Mouse (Mus musculus) hindbrain, embryonic 14.5 days (tissue): ENCODE data around the gene Mief1. TPM values are rescaled to one million over a fixed set of nuclear protein-coding genes. Genes with fewer than 3 reads are reported as not detected.
A peak's percentile ranks its signal among the peaks of the same experiment; 100 is the strongest.

Experiments used
- ATAC-seq: fragments of 200-750 bp; cut with Nextera tagmentation; 2 replicates; pipeline ENCODE4 v1.8.0; 2017; ENCODE audit warnings: moderate number of reproducible peaks, mild to moderate bottlenecking, moderate TSS enrichment, moderate library complexity; ENCODE audit not compliant: low FRiP score
- DNase-seq: peaks from one replicate; pipeline ENCODE4 v3.0.0-alpha.2; 2015; ENCODE audit warnings: low spot score
- H3K27ac ChIP-seq: fragments of 300-500 bp; sonication (generic); 2 replicates; pipeline ENCODE4 v1.5.1; 2014; ENCODE audit warnings: mild to moderate bottlenecking, moderate library complexity
- H3K27me3 ChIP-seq: fragments of 300-500 bp; sonication (generic); 2 replicates; pipeline ENCODE4 v1.6.1; 2014; ENCODE audit warnings: mild to moderate bottlenecking, low read length, mixed read lengths; ENCODE audit not compliant: control insufficient read depth, insufficient read depth
- H3K36me3 ChIP-seq: fragments of 300-500 bp; sonication (generic); replicated peaks from 2 replicates; pipeline ENCODE4 v1.6.1; 2014; ENCODE audit not compliant: control insufficient read depth, insufficient read depth
- H3K4me1 ChIP-seq: fragments of 300-500 bp; sonication (generic); replicated peaks from 2 replicates; pipeline ENCODE4 v1.6.1; 2014; ENCODE audit warnings: antibody characterized with exemption, low read length, mixed read lengths; ENCODE audit not compliant: control insufficient read depth, insufficient read depth
- H3K4me2 ChIP-seq: fragments of 300-500 bp; sonication (generic); replicated peaks from 2 replicates; pipeline ENCODE4 v1.6.1; 2014; ENCODE audit warnings: mild to moderate bottlenecking, moderate library complexity
- H3K4me3 ChIP-seq: fragments of 300-500 bp; sonication (generic); replicated peaks from 2 replicates; pipeline ENCODE4 v1.5.1; 2014; ENCODE audit warnings: mild to moderate bottlenecking, low read length
- H3K9ac ChIP-seq: fragments of 300-500 bp; sonication (generic); 2 replicates; pipeline ENCODE4 v1.6.1; 2014
- H3K9me3 ChIP-seq: fragments of 300-500 bp; sonication (generic); 2 replicates; pipeline ENCODE4 v1.6.1; 2016; ENCODE audit warnings: low read length; ENCODE audit not compliant: control insufficient read depth
- WGBS: fragments of 180-500 bp; shearing (Covaris S2); extraction: QIAGEN DNeasy Blood & Tissue Kit; methylation state at CpG from one replicate; pipeline ENCODE4 v1.1.7; 2014; 5-methylcytosine and 5-hydroxymethylcytosine counted together
- polyA plus RNA-seq: library from polyadenylated mRNA; unstranded; fragments of >200 nt; fragmentation: Nextera tagmentation; extraction: Ambion mirVana; gene quantifications from 2 replicates; pipeline ENCODE4 v1.2.1, GENCODE M21; 2014

Gene Mief1
- polyA plus RNA-seq, 1 experiment from 2014 or later = 38.6 TPM

DNA sequence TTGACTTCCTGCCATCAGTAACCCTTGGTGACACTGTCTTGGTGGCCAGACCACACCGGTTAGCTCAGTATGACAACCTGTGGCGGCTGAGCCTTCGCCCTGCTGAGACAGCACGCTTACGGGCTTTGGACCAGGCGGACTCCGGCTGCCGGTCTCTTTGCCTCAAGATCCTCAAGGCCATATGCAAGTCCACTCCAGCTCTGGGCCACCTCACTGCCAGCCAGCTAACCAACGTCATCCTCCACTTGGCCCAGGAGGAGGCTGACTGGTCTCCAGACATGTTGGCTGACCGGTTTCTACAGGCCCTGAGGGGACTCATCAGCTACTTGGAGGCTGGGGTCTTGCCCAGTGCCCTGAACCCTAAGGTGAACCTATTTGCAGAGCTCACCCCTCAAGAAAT is 15.9 kb downstream of the Mief1 start:
- Histone ChIP-seq H3K36me3 (peaks cover 80% of the 10 kb centered on the region), H3K9ac (no peak overlapping the region), H3K4me3 (no peak overlapping the region), H3K4me2 (no peak overlapping the region), H3K9me3 (no peaks in the 10 kb centered on the region), H3K27me3 (no peaks in the 10 kb centered on the region), H3K4me1 (peaks cover 10% of the 10 kb centered on the region), H3K27ac (no peak overlapping the region)
- 97% methylated on average over 10 of the region's 10 CpGs for WGBS
- DNase-seq (no peak), ATAC-seq (no peak)

DNA sequence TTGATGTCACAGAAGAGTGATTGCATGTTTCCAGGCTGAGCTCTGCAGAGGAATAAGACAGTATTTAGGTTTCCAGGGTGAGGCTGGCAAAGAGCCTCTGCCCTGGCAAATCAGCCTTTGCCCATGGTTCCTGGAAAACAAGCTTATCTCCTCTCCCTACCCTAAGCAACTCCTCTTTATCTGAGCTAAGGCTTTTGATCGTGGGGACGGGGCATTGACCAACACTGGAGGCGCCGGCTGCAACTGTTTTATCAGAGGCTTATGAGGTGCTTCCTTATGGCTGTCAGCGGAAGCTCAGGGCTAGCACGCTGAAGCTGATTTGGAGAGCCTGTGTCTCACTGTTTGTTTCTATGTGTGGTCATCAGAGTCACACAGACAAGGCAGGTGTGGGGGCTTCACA is 16.8 kb downstream of the Mief1 start:
- H3K27me3 ChIP-seq = no peaks in the 10 kb centered on the region
- DNase-seq = no peak
- peaks cover 10% of the 10 kb centered on the region for H3K4me1 ChIP-seq
- WGBS = 94% methylated on average over 6 of the region's 6 CpGs
- no peak overlapping the region for H3K4me3 ChIP-seq
- peaks cover 76% of the 10 kb centered on the region for H3K36me3 ChIP-seq
- no peak overlapping the region for H3K4me2 ChIP-seq
- no peak overlapping the region for H3K9ac ChIP-seq
- no peak overlapping the region for H3K27ac ChIP-seq
- H3K9me3 ChIP-seq = no peaks in the 10 kb centered on the region
- no peak for ATAC-seq

DNA sequence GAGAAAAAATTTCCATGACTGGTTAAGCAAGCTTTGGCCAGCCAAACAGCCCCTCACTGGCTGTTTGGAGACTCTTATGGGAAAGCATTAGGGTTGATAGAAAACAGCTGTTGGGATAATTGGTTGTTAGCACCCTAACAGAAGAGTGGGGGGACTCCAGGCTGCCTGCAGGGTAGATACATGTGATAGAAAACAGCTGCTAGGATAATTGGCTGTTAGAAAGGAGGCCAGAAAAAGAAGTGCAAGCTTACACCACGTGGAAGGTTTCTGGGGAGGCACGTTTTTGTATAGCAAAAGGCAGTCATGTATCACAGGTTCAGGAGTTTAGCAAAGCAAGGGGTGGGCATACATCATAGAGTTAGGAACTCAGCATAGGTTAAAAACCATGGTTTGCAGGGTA is 19.7 kb downstream of the Mief1 start:
- Histone ChIP-seq H3K36me3 (peaks cover 71% of the 10 kb centered on the region), H3K27ac (peak overlapping the region; percentile 99; the same call in 1 of the 2 replicates)
- DNase-seq = no peak

DNA sequence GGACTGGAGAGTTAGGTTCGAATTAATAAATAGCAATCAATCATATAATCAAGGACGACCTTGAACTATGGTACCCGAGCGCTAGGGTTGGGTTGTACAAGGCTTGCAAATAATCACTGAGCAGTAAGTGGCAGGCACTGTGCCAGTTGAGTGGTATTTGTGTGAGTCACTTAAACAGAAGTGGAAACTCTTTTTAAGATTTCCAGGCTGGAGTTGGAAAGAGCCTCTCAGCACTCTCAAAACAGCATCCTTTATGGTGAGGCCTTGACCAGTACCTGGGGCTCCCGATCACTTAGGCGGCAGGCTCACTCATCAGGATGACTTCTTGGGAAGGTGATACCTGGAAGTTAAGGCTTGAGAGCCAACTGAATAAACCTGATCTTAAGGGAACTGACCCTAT is 20.4 kb downstream of the Mief1 start:
- H3K36me3 ChIP-seq = peaks cover 68% of the 10 kb centered on the region
- WGBS = 64% methylated on average over 6 of the region's 6 CpGs
- H3K4me3 ChIP-seq = peak overlapping the region; percentile 97
- H3K4me2 ChIP-seq = peak overlapping the region; percentile 94
- H3K27me3 ChIP-seq = no peaks in the 10 kb centered on the region
- H3K9me3 ChIP-seq = no peaks in the 10 kb centered on the region
- H3K4me1 ChIP-seq = peaks cover 27% of the 10 kb centered on the region
- DNase-seq (no peak), ATAC-seq (no peak)
- peak overlapping the region; percentile 78 for H3K9ac ChIP-seq
- H3K27ac ChIP-seq = peak overlapping the region; percentile 99

More for the DNA sequence above, 19.7 kb downstream of the Mief1 start:
- Histone ChIP-seq H3K9me3 (no peaks in the 10 kb centered on the region), H3K4me1 (peaks cover 27% of the 10 kb centered on the region), H3K9ac (no peak overlapping the region), H3K27me3 (no peaks in the 10 kb centered on the region), H3K4me2 (no peak overlapping the region), H3K4me3 (no peak overlapping the region)
- WGBS = 45% methylated on average over 2 of the region's 2 CpGs
- no peak for ATAC-seq

DNA sequence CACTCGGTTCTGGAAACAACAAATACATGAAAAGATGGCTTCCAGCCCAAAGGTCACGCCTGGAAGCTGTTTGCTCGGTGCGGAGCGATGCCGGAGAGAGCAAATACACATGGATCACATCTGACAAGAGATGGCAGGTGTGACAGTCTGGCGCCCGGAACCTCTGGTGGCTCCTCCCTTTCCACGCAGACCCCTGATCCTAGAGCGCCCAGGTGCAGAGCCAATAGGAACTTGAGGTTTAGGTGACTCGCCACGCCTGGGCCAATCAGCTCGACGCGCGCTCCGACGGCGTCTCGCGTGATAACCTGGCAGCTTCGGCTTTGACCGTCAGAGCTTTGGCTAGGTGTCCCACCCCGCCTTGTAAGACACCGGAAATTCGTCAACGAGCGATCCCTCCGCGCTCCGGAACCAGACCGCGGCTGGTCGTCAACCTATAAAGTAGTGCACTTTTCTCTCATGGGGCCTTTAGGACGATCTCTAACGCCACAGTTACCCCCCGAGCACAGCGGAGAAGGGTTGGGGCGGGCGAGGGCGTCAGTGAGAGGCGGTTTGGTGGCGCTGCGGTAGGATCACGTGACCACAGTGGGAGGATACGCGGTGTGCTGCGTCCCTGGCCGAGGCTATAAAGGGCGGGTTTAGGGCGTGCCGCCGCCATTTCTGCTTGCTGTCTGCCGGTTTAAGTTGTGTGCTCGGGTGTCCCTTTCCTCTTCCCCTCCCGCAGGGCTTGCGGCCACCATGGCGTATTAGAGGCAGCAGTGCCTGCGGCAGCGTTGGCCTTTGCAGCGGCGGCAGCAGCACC is 21.2 kb downstream of the Mief1 start, which contains the start of gene Atf4:
Gene Atf4 (plus strand): TSS at position 338 of the 799 bp plus-strand sequence.
- 1% methylated on average over 56 of the region's 62 CpGs for WGBS
- Histone ChIP-seq H3K27ac (peak within 1 kb of the TSS; percentile 99), H3K27me3 (no peaks in the 10 kb centered on the region), H3K4me1 (peaks cover 27% of the 10 kb centered on the region), H3K36me3 (peaks cover 66% of the 10 kb centered on the region), H3K9me3 (no peaks in the 10 kb centered on the region), H3K9ac (peak within 1 kb of the TSS; percentile 100), H3K4me2 (peak within 1 kb of the TSS; percentile 94), H3K4me3 (peak within 1 kb of the TSS; percentile 97)
- DNase-seq = peak; percentile 99
- ATAC-seq = peak; percentile 96

DNA sequence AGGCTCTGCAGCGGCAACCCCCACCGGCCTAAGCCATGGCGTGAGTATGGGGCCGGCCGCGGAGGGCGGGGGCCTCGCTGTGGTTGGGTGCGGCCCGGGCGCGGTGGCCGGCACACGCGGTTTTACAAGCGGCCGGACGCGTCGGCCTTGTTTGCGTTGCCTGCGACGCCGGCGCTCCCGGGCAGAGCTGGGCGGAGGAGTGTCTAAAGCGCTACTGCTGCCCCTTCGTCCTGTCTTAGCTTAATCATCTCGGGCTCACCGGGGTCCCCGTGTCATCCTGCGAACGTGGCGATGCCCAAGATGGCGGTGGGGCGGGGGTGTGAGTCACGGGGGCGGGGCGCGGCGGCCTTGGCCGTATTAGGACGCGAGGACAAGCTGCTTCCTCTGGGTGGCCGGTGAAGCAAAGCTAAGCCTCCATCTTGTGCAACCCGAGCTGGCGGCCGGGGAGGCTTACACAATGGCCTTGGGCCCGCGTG is 21.9 kb downstream of the Mief1 start:
- peak; percentile 7 for ATAC-seq
- Histone ChIP-seq H3K27ac (peak overlapping the region; percentile 99), H3K4me3 (peak overlapping the region; percentile 97), H3K9me3 (no peaks in the 10 kb centered on the region), H3K36me3 (peaks cover 65% of the 10 kb centered on the region), H3K4me1 (peaks cover 27% of the 10 kb centered on the region), H3K9ac (peak overlapping the region; percentile 100), H3K27me3 (no peaks in the 10 kb centered on the region), H3K4me2 (peak overlapping the region; percentile 94)
- peak; percentile 72 for DNase-seq
- under 1% methylated on average over 50 of the region's 51 CpGs for WGBS

DNA sequence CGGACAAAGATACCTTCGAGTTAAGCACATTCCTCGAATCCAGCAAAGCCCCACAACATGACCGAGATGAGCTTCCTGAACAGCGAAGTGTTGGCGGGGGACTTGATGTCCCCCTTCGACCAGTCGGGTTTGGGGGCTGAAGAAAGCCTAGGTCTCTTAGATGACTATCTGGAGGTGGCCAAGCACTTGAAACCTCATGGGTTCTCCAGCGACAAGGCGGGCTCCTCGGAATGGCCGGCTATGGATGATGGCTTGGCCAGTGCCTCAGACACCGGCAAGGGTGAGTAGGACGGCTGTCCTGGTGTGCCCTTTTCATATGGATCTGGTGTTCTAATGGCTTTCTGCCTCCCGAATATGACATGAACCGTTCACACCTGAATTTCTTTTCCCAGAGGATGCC is 22.4 kb downstream of the Mief1 start:
- H3K4me3 ChIP-seq = peak overlapping the region; percentile 97
- ATAC-seq (no peak), DNase-seq (no peak)
- peak overlapping the region; percentile 100 for H3K9ac ChIP-seq
- peak overlapping the region; percentile 94 for H3K4me2 ChIP-seq
- peaks cover 27% of the 10 kb centered on the region for H3K4me1 ChIP-seq
- 14% methylated on average over 16 of the region's 16 CpGs for WGBS
- peaks cover 60% of the 10 kb centered on the region for H3K36me3 ChIP-seq
- peak overlapping the region; percentile 99 for H3K27ac ChIP-seq
- H3K27me3 ChIP-seq = no peaks in the 10 kb centered on the region
- H3K9me3 ChIP-seq = no peaks in the 10 kb centered on the region

DNA sequence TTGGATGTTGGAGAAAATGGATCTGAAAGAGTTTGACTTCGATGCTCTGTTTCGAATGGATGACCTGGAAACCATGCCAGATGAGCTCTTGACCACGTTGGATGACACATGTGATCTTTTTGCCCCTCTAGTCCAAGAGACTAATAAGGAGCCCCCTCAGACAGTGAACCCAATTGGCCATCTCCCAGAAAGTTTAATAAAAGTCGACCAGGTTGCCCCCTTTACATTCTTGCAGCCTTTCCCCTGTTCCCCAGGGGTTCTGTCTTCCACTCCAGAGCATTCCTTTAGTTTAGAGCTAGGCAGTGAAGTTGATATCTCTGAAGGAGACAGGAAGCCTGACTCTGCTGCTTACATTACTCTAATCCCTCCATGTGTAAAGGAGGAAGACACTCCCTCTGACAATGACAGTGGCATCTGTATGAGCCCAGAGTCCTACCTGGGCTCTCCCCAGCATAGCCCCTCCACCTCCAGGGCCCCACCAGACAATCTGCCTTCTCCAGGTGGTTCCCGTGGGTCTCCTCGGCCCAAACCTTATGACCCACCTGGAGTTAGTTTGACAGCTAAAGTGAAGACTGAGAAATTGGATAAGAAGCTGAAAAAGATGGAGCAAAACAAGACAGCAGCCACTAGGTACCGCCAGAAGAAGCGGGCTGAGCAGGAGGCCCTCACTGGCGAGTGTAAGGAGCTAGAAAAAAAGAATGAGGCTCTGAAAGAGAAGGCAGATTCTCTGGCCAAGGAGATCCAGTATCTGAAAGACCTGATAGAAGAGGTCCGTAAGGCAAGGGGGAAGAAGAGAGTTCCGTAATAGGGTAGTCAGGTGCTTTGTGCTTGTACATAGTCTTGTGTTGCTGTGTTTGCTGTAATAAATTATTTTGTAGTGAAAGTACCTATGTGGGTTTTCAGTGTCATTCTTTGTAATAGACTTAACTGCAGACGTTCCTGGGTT is 23.1 kb downstream of the Mief1 start:
- Histone ChIP-seq H3K9ac (peak overlapping the region; percentile 100), H3K36me3 (peaks cover 53% of the 10 kb centered on the region), H3K27ac (peak overlapping the region; percentile 99; the same call in 1 of the 2 replicates), H3K4me1 (peaks cover 27% of the 10 kb centered on the region), H3K4me2 (peak overlapping the region; percentile 94), H3K4me3 (peak overlapping the region; percentile 97), H3K9me3 (no peaks in the 10 kb centered on the region), H3K27me3 (no peaks in the 10 kb centered on the region)
- ATAC-seq (no peak), DNase-seq (no peak)
- 64% methylated on average over 12 of the region's 12 CpGs for WGBS
